Mouse (Mus musculus) 416B (cell line): ENCODE measurements around the gene Rnf24.
"Not testable (repeated sequence)": the region's sequence is repeated elsewhere in the genome, so short reads cannot be mapped to it uniquely, and the experiment has no call there.

Source experiments
- DNase-seq: peaks from one replicate; pipeline ENCODE4 v3.0.0; 2011; ENCODE audit warnings: low read depth

The Rnf24 gene

GRCm38 (mm10) chr2:131344449-131344848 is 8.2 kb downstream of the Rnf24 start:
- DNase-seq, result no peak

- DNase-seq, result peak; percentile 77
Observed at GRCm38 (mm10) chr2:131337602-131338001, 15.1 kb downstream of the Rnf24 start.

- DNase-seq, result no peak
Observed at GRCm38 (mm10) chr2:131330548-131330947, 22.1 kb downstream of the Rnf24 start.

GRCm38 (mm10) chr2:131328981-131329380 is 23.7 kb downstream of the Rnf24 start:
- no peak for DNase-seq

GRCm38 (mm10) chr2:131326044-131326443 is 26.6 kb downstream of the Rnf24 start:
- DNase-seq, result peak; percentile 33

GRCm38 (mm10) chr2:131323675-131324074 is 29.0 kb downstream of the Rnf24 start:
- DNase-seq, result no peak

- peak; percentile 91 for DNase-seq
Observed at GRCm38 (mm10) chr2:131321192-131321591, 31.5 kb downstream of the Rnf24 start.

- DNase-seq, result no peak
Observed at GRCm38 (mm10) chr2:131319401-131319800, 33.3 kb downstream of the Rnf24 start.

GRCm38 (mm10) chr2:131316167-131316566 is 36.5 kb downstream of the Rnf24 start:
- no peak for DNase-seq

GRCm38 (mm10) chr2:131309296-131309695 is 43.4 kb downstream of the Rnf24 start:
- no peak for DNase-seq

GRCm38 (mm10) chr2:131307822-131308221 is 44.9 kb downstream of the Rnf24 start:
- no peak for DNase-seq

- DNase-seq, result no peak
Observed at GRCm38 (mm10) chr2:131307391-131307790, 45.3 kb downstream of the Rnf24 start.

- peak; percentile 50 for DNase-seq
Observed at GRCm38 (mm10) chr2:131305226-131305625, 47.5 kb downstream of the Rnf24 start.

- no peak for DNase-seq
Observed at GRCm38 (mm10) chr2:131304497-131304896, 48.2 kb downstream of the Rnf24 start.

- no peak for DNase-seq
Observed at GRCm38 (mm10) chr2:131301635-131302034, 51.1 kb downstream of the Rnf24 start.

GRCm38 (mm10) chr2:131300485-131300884 is 52.2 kb downstream of the Rnf24 start:
- DNase-seq, result no peak

- not testable (repeated sequence) for DNase-seq
Observed at GRCm38 (mm10) chr2:131298674-131299073, 54.0 kb downstream of the Rnf24 start.

GRCm38 (mm10) chr2:131296746-131297261 is 55.9 kb downstream of the Rnf24 start:
- DNase-seq, result no peak

- no peak for DNase-seq
Observed at GRCm38 (mm10) chr2:131290669-131291068, 62.0 kb downstream of the Rnf24 start.

- DNase-seq, result peak; percentile 30
Observed at GRCm38 (mm10) chr2:131286276-131286675, 66.4 kb downstream of the Rnf24 start.

- no peak for DNase-seq
Observed at GRCm38 (mm10) chr2:131281596-131281995, 71.1 kb downstream of the Rnf24 start.

GRCm38 (mm10) chr2:131276722-131277121 is 76.0 kb downstream of the Rnf24 start:
- no peak for DNase-seq

GRCm38 (mm10) chr2:131275493-131275892 is 77.2 kb downstream of the Rnf24 start:
- DNase-seq, result no peak

GRCm38 (mm10) chr2:131265056-131265455 is 87.6 kb downstream of the Rnf24 start:
- no peak for DNase-seq

GRCm38 (mm10) chr2:131264027-131264426 is 88.7 kb downstream of the Rnf24 start:
- DNase-seq, result peak; percentile 32
